Mouse (Mus musculus): ENCODE data around the gene Stk39. TPM values are rescaled to one million over a fixed set of nuclear protein-coding genes. Genes with fewer than 3 reads are reported as not detected.

The Stk39 gene
- polyA plus RNA-seq, 1 experiment from 2014 or later = 1.9 TPM

DNA sequence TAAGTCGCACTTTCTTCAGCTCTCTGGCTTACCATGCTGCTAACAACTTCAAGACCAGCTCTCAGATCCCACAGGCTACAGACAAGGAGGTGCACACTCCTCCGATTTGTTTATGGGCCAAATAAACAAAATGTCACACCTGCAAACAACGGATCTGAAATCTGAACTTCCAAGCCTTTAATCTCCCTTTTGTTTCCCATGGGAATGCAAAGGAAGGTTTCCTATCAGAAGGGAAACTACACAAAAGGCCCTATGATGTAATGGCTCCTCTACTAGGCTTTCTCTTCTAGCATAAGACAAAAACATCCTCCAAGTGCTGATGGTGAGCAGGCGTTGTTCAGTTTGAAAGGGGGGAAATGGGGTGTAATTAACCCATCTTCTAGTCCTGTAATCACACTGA is 37.1 kb downstream of the Stk39 start:
- H3K9ac ChIP-seq = no peak overlapping the region
- no peak overlapping the region for H3K27ac ChIP-seq
- H3K4me3 ChIP-seq (replicated peaks) = no peak overlapping the region
- ATAC-seq (ENCODE audit: low read depth) (no peak), DNase-seq (no peak)
- 43% methylated on average over 4 of the region's 4 CpGs for WGBS (ENCODE audit: insufficient replicate concordance)
- no peaks in the 10 kb centered on the region for H3K9me3 ChIP-seq (replicated peaks)
- H3K27me3 ChIP-seq = peaks cover 7% of the 10 kb centered on the region
- H3K4me1 ChIP-seq (replicated peaks) = peaks cover 10% of the 10 kb centered on the region; the same call in 1 of the 2 replicates
- no peaks in the 10 kb centered on the region for H3K36me3 ChIP-seq
- H3K4me2 ChIP-seq = no peak overlapping the region

DNA sequence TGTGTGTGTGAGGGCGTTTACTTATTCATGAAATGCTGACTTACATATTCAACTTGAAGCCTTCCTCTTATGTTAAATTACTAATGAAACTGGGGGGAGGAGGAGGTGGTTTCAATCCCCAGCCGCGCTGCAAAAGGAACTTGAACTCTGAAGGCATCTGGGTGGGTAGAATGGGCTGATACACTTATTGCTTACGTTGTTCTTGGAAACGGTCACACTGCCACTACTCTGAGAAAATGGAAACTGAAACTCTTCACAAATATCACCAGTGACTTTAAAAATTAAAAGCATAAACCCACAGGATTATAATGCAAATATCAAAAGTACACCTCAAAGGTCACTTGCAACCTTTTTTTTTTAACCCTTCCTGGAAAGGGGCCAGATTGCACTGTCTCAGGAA is 37.5 kb downstream of the Stk39 start:
- no peak overlapping the region for H3K4me2 ChIP-seq
- no peaks in the 10 kb centered on the region for H3K36me3 ChIP-seq
- peaks cover 10% of the 10 kb centered on the region; the same call in 1 of the 2 replicates for H3K4me1 ChIP-seq (replicated peaks)
- no peak overlapping the region for H3K4me3 ChIP-seq (replicated peaks)
- H3K27ac ChIP-seq = no peak overlapping the region
- peaks cover 7% of the 10 kb centered on the region for H3K27me3 ChIP-seq
- no peak for ATAC-seq (ENCODE audit: low read depth)
- H3K9ac ChIP-seq = no peak overlapping the region
- DNase-seq = no peak
- H3K9me3 ChIP-seq (replicated peaks) = no peaks in the 10 kb centered on the region
- 55% methylated on average over 5 of the region's 5 CpGs for WGBS (ENCODE audit: insufficient replicate concordance)

DNA sequence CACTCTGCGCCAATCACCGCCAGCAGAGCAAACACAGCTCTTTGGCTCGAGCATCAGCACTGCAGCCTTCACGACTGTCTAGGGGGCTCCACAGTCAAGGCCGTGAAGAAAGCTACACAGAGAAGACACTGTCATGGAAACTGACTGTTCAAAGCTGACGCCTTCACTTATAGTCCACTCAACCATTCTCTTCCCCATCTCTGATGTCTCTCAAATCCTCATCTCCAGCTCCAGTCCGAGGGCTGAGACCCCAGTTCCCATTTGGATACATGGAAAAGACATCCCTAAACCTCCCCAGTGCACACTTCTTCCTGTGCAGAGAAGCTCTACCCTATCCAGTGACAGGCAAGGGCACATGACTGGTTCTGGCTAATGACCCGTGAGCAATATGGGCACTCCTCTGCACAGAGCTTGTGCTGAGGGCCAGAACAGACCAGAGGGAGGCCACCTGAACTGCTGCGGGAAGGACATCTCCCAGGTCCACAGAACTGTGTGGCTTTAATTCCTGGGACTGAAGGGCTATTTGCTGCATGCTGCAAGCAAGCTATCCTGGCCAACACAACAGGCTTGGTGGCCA is 38.2 kb downstream of the Stk39 start:
- H3K4me1 ChIP-seq (replicated peaks) = peaks cover 10% of the 10 kb centered on the region; the same call in 1 of the 2 replicates
- H3K36me3 ChIP-seq = no peaks in the 10 kb centered on the region
- H3K27ac ChIP-seq = no peak overlapping the region
- WGBS (ENCODE audit: insufficient replicate concordance) = 67% methylated on average over 9 of the region's 9 CpGs
- no peak overlapping the region for H3K9ac ChIP-seq
- no peaks in the 10 kb centered on the region for H3K9me3 ChIP-seq (replicated peaks)
- no peak for ATAC-seq (ENCODE audit: low read depth)
- peaks cover 7% of the 10 kb centered on the region for H3K27me3 ChIP-seq
- no peak overlapping the region for H3K4me2 ChIP-seq
- no peak overlapping the region for H3K4me3 ChIP-seq (replicated peaks)
- no peak for DNase-seq

- 50% methylated on average over 4 of the region's 4 CpGs for WGBS (ENCODE audit: insufficient replicate concordance)
- Histone ChIP-seq H3K4me1 (replicated peaks) (peaks cover 10% of the 10 kb centered on the region; the same call in 1 of the 2 replicates), H3K9me3 (replicated peaks) (no peaks in the 10 kb centered on the region), H3K4me3 (replicated peaks) (no peak overlapping the region), H3K4me2 (no peak overlapping the region), H3K27me3 (peaks cover 7% of the 10 kb centered on the region), H3K36me3 (no peaks in the 10 kb centered on the region), H3K27ac (no peak overlapping the region), H3K9ac (no peak overlapping the region)
- ATAC-seq (ENCODE audit: low read depth) = no peak
- no peak for DNase-seq
These were observed 39.2 kb downstream of the Stk39 start for GRCm38 (mm10) chr2:68432834-68433233.

DNA sequence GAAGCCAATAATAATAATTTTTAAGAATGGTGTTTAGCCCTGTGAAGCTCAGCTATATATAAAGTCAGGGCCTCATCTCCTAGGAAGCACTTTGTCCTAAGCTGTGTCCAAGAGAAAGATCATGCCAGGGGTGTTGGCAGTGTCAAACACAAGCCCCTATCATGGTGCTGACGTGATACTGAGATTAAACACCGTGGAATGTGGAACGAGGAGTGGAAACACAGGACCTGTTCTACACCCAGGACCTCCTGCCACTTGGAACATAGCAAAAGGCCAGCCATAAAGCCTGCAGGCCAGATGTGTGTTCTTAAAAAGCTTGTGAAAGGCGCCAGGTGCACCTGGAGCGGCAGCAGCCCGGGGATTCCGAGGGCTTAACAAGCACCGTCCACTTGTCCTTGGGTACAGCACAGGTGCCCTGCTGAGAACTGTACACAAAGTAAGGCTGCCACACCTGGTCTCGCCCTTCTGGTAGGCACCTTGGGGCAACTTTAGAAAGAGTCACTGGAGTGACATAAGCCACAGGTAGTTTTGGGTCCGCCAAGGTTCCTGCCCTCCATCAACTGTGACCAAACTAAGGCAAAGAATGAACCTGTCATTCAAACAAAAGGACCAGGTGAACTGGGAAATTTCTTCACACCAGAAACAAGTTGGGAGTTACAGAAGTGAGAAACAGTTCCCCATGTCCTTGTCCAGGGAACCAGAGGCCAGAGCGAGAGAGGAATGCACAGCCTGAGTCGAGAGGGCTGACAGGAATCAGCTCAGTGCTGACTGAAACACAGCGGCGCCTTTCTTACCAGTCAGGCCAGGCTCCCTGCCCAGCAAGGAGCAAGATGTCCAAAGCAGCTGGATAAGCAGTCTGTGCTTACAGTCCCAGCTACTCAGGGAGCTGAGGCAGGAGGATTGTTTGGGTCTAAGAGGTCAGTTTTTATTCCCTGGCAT is 40.8 kb downstream of the Stk39 start:
- Histone ChIP-seq H3K4me2 (no peak overlapping the region), H3K27me3 (peaks cover 7% of the 10 kb centered on the region), H3K9ac (no peak overlapping the region), H3K4me1 (replicated peaks) (peaks cover 12% of the 10 kb centered on the region), H3K4me3 (replicated peaks) (no peak overlapping the region), H3K27ac (no peak overlapping the region), H3K9me3 (replicated peaks) (no peaks in the 10 kb centered on the region), H3K36me3 (no peaks in the 10 kb centered on the region)
- 73% methylated on average over 14 of the region's 14 CpGs for WGBS (ENCODE audit: insufficient replicate concordance)
- DNase-seq = no peak
- ATAC-seq (ENCODE audit: low read depth) = no peak

- Histone ChIP-seq H3K27me3 (peaks cover 1% of the 10 kb centered on the region; the same call in 1 of the 2 replicates), H3K9ac (no peak overlapping the region), H3K4me3 (replicated peaks) (no peak overlapping the region), H3K9me3 (replicated peaks) (no peaks in the 10 kb centered on the region), H3K4me1 (replicated peaks) (peaks cover 20% of the 10 kb centered on the region), H3K4me2 (no peak overlapping the region), H3K27ac (no peak overlapping the region), H3K36me3 (no peaks in the 10 kb centered on the region)
- DNase-seq = no peak
- ATAC-seq (ENCODE audit: low read depth) = no peak
- WGBS (ENCODE audit: insufficient replicate concordance) = 56% methylated on average over 5 of the region's 5 CpGs
These were observed 41.6 kb downstream of the Stk39 start for GRCm38 (mm10) chr2:68430493-68430892.

DNA sequence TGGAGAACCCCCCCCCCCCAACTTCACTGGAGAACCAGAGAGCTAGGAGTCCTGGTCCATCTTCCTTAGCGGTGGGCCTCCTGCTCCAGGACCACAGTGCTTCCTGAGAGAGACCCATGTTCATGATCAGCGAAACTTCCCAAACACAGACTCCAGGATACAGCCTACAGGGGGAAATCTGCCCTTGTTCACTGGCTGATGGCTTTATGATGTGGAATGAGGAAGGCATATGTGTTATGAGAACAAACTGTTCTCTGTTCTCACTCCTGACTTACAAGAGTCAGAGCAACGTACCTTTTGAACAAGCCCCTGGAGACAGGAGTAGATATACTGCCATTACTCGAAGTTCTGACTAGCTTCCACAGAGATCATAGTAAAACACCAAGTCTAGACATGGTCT is 42.6 kb downstream of the Stk39 start:
- Histone ChIP-seq H3K9me3 (replicated peaks) (no peaks in the 10 kb centered on the region), H3K4me3 (replicated peaks) (no peak overlapping the region), H3K4me1 (replicated peaks) (peaks cover 29% of the 10 kb centered on the region), H3K9ac (no peak overlapping the region), H3K27ac (no peak overlapping the region), H3K27me3 (no peaks in the 10 kb centered on the region; the same call in 1 of the 2 replicates), H3K36me3 (no peaks in the 10 kb centered on the region), H3K4me2 (no peak overlapping the region)
- ATAC-seq (ENCODE audit: low read depth) (no peak), DNase-seq (no peak)
- 67% methylated on average over 4 of the region's 4 CpGs for WGBS (ENCODE audit: insufficient replicate concordance)

- no peak overlapping the region for H3K4me2 ChIP-seq
- peak overlapping the region; percentile 6; the same call in 1 of the 2 replicates for H3K27ac ChIP-seq
- H3K27me3 ChIP-seq = no peaks in the 10 kb centered on the region
- H3K9me3 ChIP-seq (replicated peaks) = no peaks in the 10 kb centered on the region
- no peaks in the 10 kb centered on the region for H3K36me3 ChIP-seq
- DNase-seq (no peak), ATAC-seq (ENCODE audit: low read depth) (no peak)
- 63% methylated on average over 5 of the region's 5 CpGs for WGBS (ENCODE audit: insufficient replicate concordance)
- H3K9ac ChIP-seq = no peak overlapping the region
- peaks cover 26% of the 10 kb centered on the region for H3K4me1 ChIP-seq (replicated peaks)
- H3K4me3 ChIP-seq (replicated peaks) = no peak overlapping the region
These were observed 45.0 kb downstream of the Stk39 start for GRCm38 (mm10) chr2:68426977-68427577.

GRCm38 (mm10) chr2:68426074-68426473 is 46.0 kb downstream of the Stk39 start:
- DNase-seq (peak; percentile 65), ATAC-seq (ENCODE audit: low read depth) (peak; percentile 100)
- Histone ChIP-seq H3K27me3 (no peaks in the 10 kb centered on the region), H3K36me3 (no peaks in the 10 kb centered on the region), H3K4me3 (replicated peaks) (no peak overlapping the region), H3K4me2 (peak overlapping the region; percentile 44), H3K4me1 (replicated peaks) (peaks cover 32% of the 10 kb centered on the region), H3K27ac (peak overlapping the region; percentile 74), H3K9me3 (replicated peaks) (no peaks in the 10 kb centered on the region), H3K9ac (no peak overlapping the region)
- 30% methylated on average over 4 of the region's 4 CpGs for WGBS (ENCODE audit: insufficient replicate concordance)

GRCm38 (mm10) chr2:68421002-68421401 is 51.1 kb downstream of the Stk39 start:
- no peaks in the 10 kb centered on the region for H3K36me3 ChIP-seq
- no peak overlapping the region for H3K9ac ChIP-seq
- DNase-seq (no peak), ATAC-seq (ENCODE audit: low read depth) (no peak)
- H3K9me3 ChIP-seq (replicated peaks) = no peaks in the 10 kb centered on the region
- no peaks in the 10 kb centered on the region for H3K27me3 ChIP-seq
- H3K4me1 ChIP-seq (replicated peaks) = peaks cover 28% of the 10 kb centered on the region
- H3K4me3 ChIP-seq (replicated peaks) = no peak overlapping the region
- WGBS (ENCODE audit: insufficient replicate concordance) = 30% methylated on average over 6 of the region's 6 CpGs
- no peak overlapping the region for H3K4me2 ChIP-seq
- no peak overlapping the region for H3K27ac ChIP-seq

DNA sequence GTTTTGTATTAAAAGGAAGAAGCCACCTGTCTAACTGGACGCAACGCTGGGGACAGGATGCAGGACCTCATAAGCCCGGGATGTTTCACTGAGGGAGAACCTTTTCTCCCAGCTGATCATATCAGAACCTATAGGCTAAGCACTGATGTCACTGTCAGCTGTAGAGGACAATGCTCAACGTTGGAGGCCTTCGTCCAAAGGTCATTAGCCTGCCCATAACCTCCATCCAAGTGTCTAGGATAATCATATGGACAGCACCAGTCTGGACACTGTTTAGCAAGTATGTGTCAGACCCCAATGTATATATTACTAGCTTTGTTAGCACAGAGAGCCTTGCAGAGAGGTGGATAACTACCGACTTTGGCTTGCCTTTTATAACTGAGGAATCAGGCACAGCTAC is 51.8 kb downstream of the Stk39 start:
- Histone ChIP-seq H3K4me3 (replicated peaks) (no peak overlapping the region), H3K27me3 (no peaks in the 10 kb centered on the region), H3K4me2 (no peak overlapping the region), H3K36me3 (no peaks in the 10 kb centered on the region), H3K9me3 (replicated peaks) (no peaks in the 10 kb centered on the region), H3K4me1 (replicated peaks) (peaks cover 20% of the 10 kb centered on the region), H3K9ac (no peak overlapping the region), H3K27ac (no peak overlapping the region)
- DNase-seq (no peak), ATAC-seq (ENCODE audit: low read depth) (no peak)
- 73% methylated on average over 6 of the region's 6 CpGs for WGBS (ENCODE audit: insufficient replicate concordance)
